Mouse (Mus musculus) heart, embryonic 10.5 days (tissue): ENCODE measurements around the gene Gm8765. TPM values are rescaled to one million over a fixed set of nuclear protein-coding genes. Genes with fewer than 3 reads are reported as not detected.
"Not testable (repeated sequence)": the region's sequence is repeated elsewhere in the genome, so short reads cannot be mapped to it uniquely, and the experiment has no call there.

Experiments used
- DNase-seq: peaks from one replicate; pipeline ENCODE4 v3.0.0-alpha.2; 2017; ENCODE audit warnings: low spot score
- H3K27ac ChIP-seq: fragments of 300-500 bp; sonication (generic); 2 replicates; pipeline ENCODE4 v1.5.1; 2016; ENCODE audit warnings: mild to moderate bottlenecking
- H3K27me3 ChIP-seq: fragments of 300-500 bp; sonication (generic); 2 replicates; pipeline ENCODE4 v1.6.1; 2016; ENCODE audit warnings: mild to moderate bottlenecking; ENCODE audit not compliant: poor library complexity, insufficient read depth, severe bottlenecking
- H3K36me3 ChIP-seq: fragments of 300-500 bp; sonication (generic); 2 replicates; pipeline ENCODE4 v1.6.1; 2016; ENCODE audit warnings: mild to moderate bottlenecking, moderate library complexity
- H3K4me1 ChIP-seq: fragments of 300-500 bp; sonication (generic); 2 replicates; pipeline ENCODE4 v1.6.1; 2016; ENCODE audit warnings: mild to moderate bottlenecking
- H3K4me3 ChIP-seq: fragments of 300-500 bp; sonication (generic); 2 replicates; pipeline ENCODE4 v1.5.1; 2016; ENCODE audit warnings: mild to moderate bottlenecking, moderate library complexity
- H3K9me3 ChIP-seq: fragments of 300-500 bp; sonication (generic); 2 replicates; pipeline ENCODE4 v1.6.1; 2016; ENCODE audit warnings: mild to moderate bottlenecking, moderate library complexity
- WGBS: fragments of 180-500 bp; shearing (Covaris S2); methylation state at CpG from one replicate; pipeline ENCODE4 v1.1.7; 2016; 5-methylcytosine and 5-hydroxymethylcytosine counted together
- microRNA-seq: library from miRNA; unstranded; fragments of <30 nt; microRNA quantifications from one replicate; pipeline ENCODE4, GENCODE M21; 2017
- polyA plus RNA-seq: library from polyadenylated mRNA; unstranded; fragments of >200 nt; fragmentation: Nextera tagmentation; extraction: Ambion mirVana; gene quantifications from 2 replicates; pipeline ENCODE4 v1.2.1, GENCODE M21; 2016

Gm8765 gene
- not detected in 2 replicates for polyA plus RNA-seq

GRCm38 (mm10) chr13:50698012-50698411 lies at the start of gene Gm8765:
Gene Gm8765 (plus strand): TSS chr13:50698312.
- H3K4me1 ChIP-seq, H3K27ac ChIP-seq, H3K27me3 ChIP-seq, H3K4me3 ChIP-seq, DNase-seq, H3K36me3 ChIP-seq, H3K9me3 ChIP-seq: not testable (repeated sequence)
- WGBS, result 29% methylated on average over 1 of the region's 2 CpGs

- not testable (repeated sequence) for DNase-seq, H3K36me3 ChIP-seq, H3K4me3 ChIP-seq, H3K27ac ChIP-seq, H3K27me3 ChIP-seq, H3K4me1 ChIP-seq, H3K9me3 ChIP-seq
- WGBS, result 54% methylated on average over 2 of the region's 2 CpGs
These were observed 49.3 kb upstream of the Gm8765 start for GRCm38 (mm10) chr13:50648771-50649170.

GRCm38 (mm10) chr13:50750282-50750681 lies 52.2 kb downstream of the Gm8765 start:
- H3K9me3 ChIP-seq, H3K36me3 ChIP-seq, DNase-seq, H3K27me3 ChIP-seq, H3K27ac ChIP-seq, H3K4me1 ChIP-seq, H3K4me3 ChIP-seq: not testable (repeated sequence)

- WGBS, result 77% methylated on average over 2 of the region's 2 CpGs
- no peak overlapping the region for H3K4me3 ChIP-seq
- no peak overlapping the region for H3K27ac ChIP-seq
- H3K4me1 ChIP-seq, result no peaks in the 10 kb centered on the region
- no peak for DNase-seq
- H3K9me3 ChIP-seq, result no peaks in the 10 kb centered on the region
- H3K27me3 ChIP-seq, result no peaks in the 10 kb centered on the region
- no peaks in the 10 kb centered on the region for H3K36me3 ChIP-seq
These were observed 53.6 kb downstream of the Gm8765 start for GRCm38 (mm10) chr13:50751732-50752131.

GRCm38 (mm10) chr13:50752961-50753360 lies 54.8 kb downstream of the Gm8765 start:
- not testable (repeated sequence) for H3K27ac ChIP-seq, H3K27me3 ChIP-seq, DNase-seq, H3K36me3 ChIP-seq, H3K9me3 ChIP-seq, H3K4me3 ChIP-seq, H3K4me1 ChIP-seq

Small RNAs within 50 kb of the gene (microRNA-seq; reads per million reads assigned to microRNA genes)
- gene Gm23952, result not detected

Other genes with a start within 250 kb of the Gm8765 start
- not detected in 2 replicates for gene Nutm2, start 231.0 kb upstream of the Gm8765 start, polyA plus RNA-seq
- gene Gm904, start 55.1 kb upstream of the Gm8765 start, polyA plus RNA-seq, result not detected in 2 replicates